Mouse (Mus musculus): ENCODE results near the gene Hoxa9.

- TF ChIP-seq ZC3H11A (IDR thresholded peaks at IDR 0.05; ENCODE audit: borderline replicate concordance, low read depth, low read length) = no peak
- no peak for TF ChIP-seq CHD2 (IDR thresholded peaks at IDR 0.05; ENCODE audit: low read depth, low read length)
- TF ChIP-seq HCFC1 (IDR thresholded peaks at IDR 0.05; ENCODE audit: borderline replicate concordance, insufficient read depth, low read length) = no peak
- no peak for TF ChIP-seq ZNF384 (IDR thresholded peaks at IDR 0.05; ENCODE audit: low read depth, low read length)
Measured at GRCm38 (mm10) chr6:52276920-52277319, 46.0 kb upstream of the Hoxa9 start.
